Mouse (Mus musculus) lung, adult 2 months (tissue): ENCODE measurements around the gene Rnf223.

Experiments used
- CTCF ChIP-seq: fragments of 200-500 bp; IDR thresholded peaks from 2 replicates; pipeline ENCODE4 v1.5.1; 2011; ENCODE audit warnings: mild to moderate bottlenecking, low read length, control low read depth; ENCODE audit not compliant: insufficient read depth
- POLR2A ChIP-seq: fragments of 200-500 bp; IDR thresholded peaks from 2 replicates; pipeline ENCODE4 v1.6.1; 2011; ENCODE audit warnings: low read depth, mild to moderate bottlenecking, control low read depth, low read length, borderline replicate concordance; ENCODE audit errors: extremely low read depth

- TF ChIP-seq POLR2A (no peak), CTCF (no peak)
Observed at GRCm38 (mm10) chr4:156084096-156084879, 46.0 kb upstream of the Rnf223 start.
